Comparison of ENCODE assay signal across 14 mouse cellular contexts in genomic region chr11:115089853-115090252, GRCm38 (mm10). TPM values are rescaled to one million over a fixed set of nuclear protein-coding genes. Genes with fewer than 3 reads are reported as not detected.
A peak's percentile ranks its signal among the peaks of the same experiment; 100 is the strongest.
DNase-seq lines count a peak whose midpoint lies in the region; ATAC-seq and TF ChIP-seq lines count a peak whose summit lies in the region.
"Had no signal": no experiment of that assay in that cellular context is flagged by ENCODE, and none has a peak within 500 bp of the region (broad histone marks: within the 10 kb centered on the region; RNA-seq: fewer than 3 reads in every experiment).

No protein-coding gene starts in this region.

- TF ChIP-seq CTCF in G1E (IDR thresholded peaks at IDR 0.05; ENCODE audit: low read depth, low read length): peak; percentile 36
- peak; percentile 82 for TF ChIP-seq CTCF in liver, embryonic 14.5 days (IDR thresholded peaks at IDR 0.05; ENCODE audit: low read depth)

- H3K27ac ChIP-seq in liver, embryonic 11.5 days (ENCODE audit: low read depth, low read length): no peak overlapping the region
- no peak overlapping the region for H3K27ac ChIP-seq in liver, embryonic 14.5 days
- H3K27ac ChIP-seq: lung, embryonic 15.5 days had no signal

- DNase-seq in liver (peak; percentile 16), G1E (ENCODE audit: low spot score) (no peak)
- DNase-seq in liver, embryonic 11.5 days (ENCODE audit: low spot score): no peak
- DNase-seq in CD4-positive helper T cell, adult 2 months (ENCODE audit: low read depth, low spot score): peak; percentile 35
- DNase-seq in liver, embryonic 14.5 days (ENCODE audit: low read depth in 3 of 3, low spot score in 3 of 3): no peak
- no peak for DNase-seq in spleen, postnatal 14 days (ENCODE audit: low spot score in 2 of 2)
- DNase-seq: cerebellum, adult 8-10 months had no signal

- peaks cover 4% of the 10 kb centered on the region; the same call in 1 of the 2 replicates for H3K9me3 ChIP-seq in liver, embryonic 11.5 days (ENCODE audit: control insufficient read depth, low read length)
- H3K9me3 ChIP-seq in G1E (replicated peaks): peaks cover 10% of the 10 kb centered on the region; the same call in 1 of the 2 replicates
- H3K9me3 ChIP-seq in liver, embryonic 14.5 days (ENCODE audit: control insufficient read depth, low read length): no peaks in the 10 kb centered on the region
- H3K9me3 ChIP-seq: lung, embryonic 15.5 days had no signal

- WGBS in liver, embryonic 11.5 days: 61% methylated on average over 6 of the region's 6 CpGs
- WGBS in liver, embryonic 14.5 days (ENCODE audit: insufficient replicate concordance): 62% methylated on average over 6 of the region's 6 CpGs

- ATAC-seq in liver, embryonic 11.5 days (replicated peaks; ENCODE audit: low FRiP score): no peak
- no peak for ATAC-seq in G1E (ENCODE audit: extremely low read depth, insufficient number of reproducible peaks, low FRiP score, poor library complexity, severe bottlenecking)
- ATAC-seq in liver, embryonic 14.5 days (ENCODE audit: insufficient read depth): no peak
- no peak for ATAC-seq in megakaryocyte progenitor cell, adult 5-6 weeks (replicated peaks; ENCODE audit: poor library complexity)
- ATAC-seq: midbrain, embryonic 16.5 days had no signal

- no peak overlapping the region for H3K4me2 ChIP-seq in liver, embryonic 11.5 days
- H3K4me2 ChIP-seq in liver, embryonic 14.5 days (ENCODE audit: low read depth): no peak overlapping the region
- H3K4me2 ChIP-seq: lung, embryonic 15.5 days had no signal

- peaks cover 22% of the 10 kb centered on the region for H3K27me3 ChIP-seq in liver, embryonic 11.5 days (replicated peaks; ENCODE audit: control insufficient read depth, insufficient read depth, low read length)
- H3K27me3 ChIP-seq in G1E (ENCODE audit: insufficient read depth, low read length): no peaks in the 10 kb centered on the region; the same call in 1 of the 2 replicates
- H3K27me3 ChIP-seq in liver, embryonic 14.5 days (ENCODE audit: control insufficient read depth, insufficient read depth, low read length): peaks cover 11% of the 10 kb centered on the region

- no peaks in the 10 kb centered on the region for H3K36me3 ChIP-seq in liver, embryonic 11.5 days (ENCODE audit: control insufficient read depth, insufficient read depth, low read length)
- no peaks in the 10 kb centered on the region for H3K36me3 ChIP-seq in G1E (replicated peaks)
- H3K36me3 ChIP-seq in liver, embryonic 14.5 days (replicated peaks; ENCODE audit: control insufficient read depth, insufficient read depth, low read depth): no peaks in the 10 kb centered on the region
- H3K36me3 ChIP-seq: lung, embryonic 15.5 days had no signal

- H3K4me3 ChIP-seq in liver, embryonic 11.5 days (ENCODE audit: low read depth, low read length): no peak overlapping the region
- H3K4me3 ChIP-seq in G1E (ENCODE audit: low read depth, low read length): no peak overlapping the region
- no peak overlapping the region for H3K4me3 ChIP-seq in liver, embryonic 14.5 days (ENCODE audit: insufficient read depth in 1 of 2, low read depth in 2 of 2, low read length in 2 of 2)
- H3K4me3 ChIP-seq: lung, embryonic 15.5 days had no signal

- peaks cover 3% of the 10 kb centered on the region; the same call in 1 of the 2 replicates for H3K4me1 ChIP-seq in liver, embryonic 11.5 days (replicated peaks; ENCODE audit: control insufficient read depth, insufficient read depth, low read length)
- no peaks in the 10 kb centered on the region for H3K4me1 ChIP-seq in G1E (ENCODE audit: insufficient read depth, low read depth, low read length)
- H3K4me1 ChIP-seq in liver, embryonic 14.5 days (replicated peaks; ENCODE audit: control insufficient read depth in 2 of 2, insufficient read depth in 2 of 2, low read length in 1 of 2): no peaks in the 10 kb centered on the region

- no peak overlapping the region for H3K9ac ChIP-seq in liver, embryonic 11.5 days (ENCODE audit: low read depth, low read length)
- no peak overlapping the region for H3K9ac ChIP-seq in liver, embryonic 14.5 days (replicated peaks)
- H3K9ac ChIP-seq: lung, embryonic 15.5 days had no signal

- no peak for TF ChIP-seq EP300 in liver, embryonic 14.5 days (IDR thresholded peaks at IDR 0.05; ENCODE audit: low read depth)

RNA-seq across cellular contexts. Expression of gene Rab37, which starts 1.4 kb away (rescaled TPM):
- 6.3 and 7.9 TPM in 2 replicates for polyA plus RNA-seq in liver, embryonic 11.5 days (2014; fragmentation: Nextera tagmentation; extraction: Ambion mirVana)
- not detected in 2 replicates for total RNA-seq in G1E (2014; fragmentation: Nextera tagmentation)
- total RNA-seq in G1E (2017): 2.7 and 3.0 TPM in 2 replicates
- polyA plus RNA-seq in G1E (2012): 0.15 TPM in 2 replicates
- polyA plus RNA-seq in liver, embryonic 14.5 days (2012; rRNA removed): 1.5 and 1.7 TPM in 2 replicates
- polyA plus RNA-seq in liver, embryonic 14.5 days (2014; fragmentation: Nextera tagmentation; extraction: Ambion mirVana): 1.8 and 2.0 TPM in 2 replicates
- total RNA-seq in megakaryocyte progenitor cell, adult 5-6 weeks (2015): 4.6 and 9.6 TPM in 2 replicates
- total RNA-seq in megakaryocyte progenitor cell, adult 5-6 weeks (2017): 8.5 and 13.9 TPM in 2 replicates

RNA-seq across cellular contexts. Expression of gene Cd300e, which starts 27.9 kb away (rescaled TPM):
- polyA plus RNA-seq in liver, embryonic 11.5 days (2014; fragmentation: Nextera tagmentation; extraction: Ambion mirVana): 0.33 and 0.56 TPM in 2 replicates
- total RNA-seq in G1E (2014; fragmentation: Nextera tagmentation) (not detected in 2 replicates), G1E (2017) (not detected in 2 replicates)
- polyA plus RNA-seq in G1E (2012): not detected in 2 replicates
- 0.44 and 0.56 TPM in 2 replicates for polyA plus RNA-seq in liver, embryonic 14.5 days (2012; rRNA removed)
- polyA plus RNA-seq in liver, embryonic 14.5 days (2014; fragmentation: Nextera tagmentation; extraction: Ambion mirVana): 0.22 and 0.29 TPM in 2 replicates
- total RNA-seq in megakaryocyte progenitor cell, adult 5-6 weeks (2015): 0.17 and 0.42 TPM in 2 replicates
- 0.10 and 0.25 TPM in 2 replicates for total RNA-seq in megakaryocyte progenitor cell, adult 5-6 weeks (2017)
- total RNA-seq: granulocyte monocyte progenitor cell, adult 5-6 weeks; hematopoietic stem cell, adult 5-6 weeks had no signal
- polyA plus RNA-seq: embryonic facial prominence, embryonic 11.5 days; kidney, embryonic 14.5 days had no signal

RNA-seq across cellular contexts. Expression of gene Cd300ld3, which starts 41.6 kb away (rescaled TPM):
- polyA plus RNA-seq in liver, embryonic 11.5 days (2014; fragmentation: Nextera tagmentation; extraction: Ambion mirVana): not detected in 2 replicates
- total RNA-seq in G1E (2014; fragmentation: Nextera tagmentation) (not detected in 2 replicates), G1E (2017) (11.3 and 18.2 TPM in 2 replicates)
- not detected in 2 replicates for polyA plus RNA-seq in G1E (2012)
- polyA plus RNA-seq in liver, embryonic 14.5 days (2012; rRNA removed): 0.27 and 0.63 TPM in 2 replicates
- polyA plus RNA-seq in liver, embryonic 14.5 days (2014; fragmentation: Nextera tagmentation; extraction: Ambion mirVana): not detected in 2 replicates
- 0.22 and 0.47 TPM in 2 replicates for total RNA-seq in megakaryocyte progenitor cell, adult 5-6 weeks (2015)
- total RNA-seq in megakaryocyte progenitor cell, adult 5-6 weeks (2017): 0.78 TPM in 1 of 2 replicates, not detected in the other
- total RNA-seq: granulocyte monocyte progenitor cell, adult 5-6 weeks; hematopoietic stem cell, adult 5-6 weeks had no signal
- polyA plus RNA-seq: embryonic facial prominence, embryonic 11.5 days; kidney, embryonic 14.5 days; lung, embryonic 15.5 days; midbrain, embryonic 16.5 days had no signal

RNA-seq across cellular contexts. Expression of gene Cd300lf, which starts 43.9 kb away (rescaled TPM):
- polyA plus RNA-seq in liver, embryonic 11.5 days (2014; fragmentation: Nextera tagmentation; extraction: Ambion mirVana): 0.63 and 0.86 TPM in 2 replicates
- not detected in 2 replicates for total RNA-seq in G1E (2014; fragmentation: Nextera tagmentation)
- 1.6 TPM in 2 replicates for total RNA-seq in G1E (2017)
- not detected in 2 replicates for polyA plus RNA-seq in G1E (2012)
- polyA plus RNA-seq in liver, embryonic 14.5 days (2012; rRNA removed): 1.5 and 1.6 TPM in 2 replicates
- polyA plus RNA-seq in liver, embryonic 14.5 days (2014; fragmentation: Nextera tagmentation; extraction: Ambion mirVana): 0.97 and 1.1 TPM in 2 replicates
- 2.1 and 2.3 TPM in 2 replicates for total RNA-seq in megakaryocyte progenitor cell, adult 5-6 weeks (2015)
- 1.6 and 1.8 TPM in 2 replicates for total RNA-seq in megakaryocyte progenitor cell, adult 5-6 weeks (2017)
- polyA plus RNA-seq: embryonic facial prominence, embryonic 11.5 days had no signal

RNA-seq across cellular contexts. Expression of gene Cd300ld5, which starts 52.3 kb away (rescaled TPM):
- not detected in 2 replicates for polyA plus RNA-seq in liver, embryonic 11.5 days (2014; fragmentation: Nextera tagmentation; extraction: Ambion mirVana)
- total RNA-seq in G1E (2014; fragmentation: Nextera tagmentation) (not detected in 2 replicates), G1E (2017) (10.2 and 11.4 TPM in 2 replicates)
- not detected in 2 replicates for polyA plus RNA-seq in G1E (2012)
- polyA plus RNA-seq in liver, embryonic 14.5 days (2012; rRNA removed): 0.13 TPM in 1 of 2 replicates, not detected in the other
- not detected in 2 replicates for polyA plus RNA-seq in liver, embryonic 14.5 days (2014; fragmentation: Nextera tagmentation; extraction: Ambion mirVana)
- total RNA-seq in megakaryocyte progenitor cell, adult 5-6 weeks (2015): 0.22 TPM in 1 of 2 replicates, not detected in the other
- not detected in 2 replicates for total RNA-seq in megakaryocyte progenitor cell, adult 5-6 weeks (2017)
- total RNA-seq: granulocyte monocyte progenitor cell, adult 5-6 weeks; hematopoietic stem cell, adult 5-6 weeks had no signal
- polyA plus RNA-seq: embryonic facial prominence, embryonic 11.5 days; kidney, embryonic 14.5 days; lung, embryonic 15.5 days; midbrain, embryonic 16.5 days had no signal

Comparison
In these comparisons a context has a peak if more than half of its experiments do, and no peak if none do; other contexts are left out.
1. DNase-seq: peak in liver (single experiment) and CD4-positive helper T cell, adult 2 months (single experiment); none in liver, embryonic 11.5 days (single experiment), G1E (single experiment), liver, embryonic 14.5 days (0 of 3) and spleen, postnatal 14 days (0 of 2).